Mouse (Mus musculus) small intestine, adult 2 months (tissue): ENCODE measurements around the gene Gm2564. TPM values are rescaled to one million over a fixed set of nuclear protein-coding genes. Genes with fewer than 3 reads are reported as not detected.
"Not testable (repeated sequence)": the region's sequence is repeated elsewhere in the genome, so short reads cannot be mapped to it uniquely, and the experiment has no call there.

Experiments used
- H3K27ac ChIP-seq: fragments of 200-500 bp; 2 replicates; pipeline ENCODE4 v1.5.1; 2012; ENCODE audit warnings: low read depth, low read length, control low read depth, inconsistent platforms; ENCODE audit not compliant: insufficient read depth
- H3K27me3 ChIP-seq: fragments of 200-500 bp; 2 replicates; pipeline ENCODE4 v1.6.1; 2012; ENCODE audit warnings: mild to moderate bottlenecking, moderate library complexity, low read length, inconsistent platforms; ENCODE audit not compliant: control insufficient read depth, insufficient read depth
- H3K36me3 ChIP-seq: fragments of 200-500 bp; 2 replicates; pipeline ENCODE4 v1.6.1; 2012; ENCODE audit warnings: mild to moderate bottlenecking, low read length, control low read depth, inconsistent platforms; ENCODE audit not compliant: control insufficient read depth, insufficient read depth
- H3K4me1 ChIP-seq: fragments of 200-500 bp; 2 replicates; pipeline ENCODE4 v1.6.1; 2012; ENCODE audit warnings: low read length, inconsistent platforms, mixed read lengths; ENCODE audit not compliant: control insufficient read depth, insufficient read depth, insufficient read length
- H3K4me3 ChIP-seq: fragments of 200-500 bp; 2 replicates; pipeline ENCODE4 v1.5.1; 2012; ENCODE audit warnings: low read depth, mild to moderate bottlenecking, control low read depth, inconsistent platforms, low read length, moderate library complexity
- WGBS: fragments of 180-500 bp; shearing (Covaris S2); methylation state at CpG from one replicate; pipeline ENCODE4 v1.1.7; 2018; 5-methylcytosine and 5-hydroxymethylcytosine counted together
- polyA plus RNA-seq: library from polyadenylated mRNA; depleted of rRNA; stranded (reverse); fragments of >200 nt; gene quantifications from 2 replicates; pipeline ENCODE4 v1.2.3, GENCODE M21; 2012; rRNA removed

Gm2564 gene
- 0.61 and 1.3 TPM in 2 replicates for polyA plus RNA-seq

GRCm38 (mm10) chr4:42629419-42629818, at the start of gene Gm2564:
TSS of gene Gm2564 (plus strand) at chr4:42629719.
- H3K27me3 ChIP-seq, H3K36me3 ChIP-seq, H3K4me1 ChIP-seq, H3K27ac ChIP-seq, H3K4me3 ChIP-seq: not testable (repeated sequence)
- WGBS: no CpG with 5 or more reads among the region's 8 CpGs

GRCm38 (mm10) chr4:42611895-42612294, 17.6 kb upstream of the Gm2564 start, which contains the start of gene Gm10591:
TSS of gene Gm10591 (plus strand) at chr4:42612195.
- no CpG with 5 or more reads among the region's 5 CpGs for WGBS
- not testable (repeated sequence) for H3K36me3 ChIP-seq, H3K4me1 ChIP-seq, H3K27ac ChIP-seq, H3K4me3 ChIP-seq, H3K27me3 ChIP-seq

GRCm38 (mm10) chr4:42654951-42655350, 25.4 kb downstream of the Gm2564 start, which contains the start of gene Ccl27b:
TSS of gene Ccl27b (plus strand) at chr4:42655251.
- H3K4me3 ChIP-seq, H3K27me3 ChIP-seq, H3K27ac ChIP-seq, H3K4me1 ChIP-seq, H3K36me3 ChIP-seq: not testable (repeated sequence)
- no CpG with 5 or more reads among the region's 9 CpGs for WGBS

GRCm38 (mm10) chr4:42661793-42662192, 32.3 kb downstream of the Gm2564 start, which contains the start of gene Il11ra2:
TSS of gene Il11ra2 (minus strand) at chr4:42661893.
- WGBS: no CpG with 5 or more reads among the region's 3 CpGs
- H3K4me1 ChIP-seq, H3K27ac ChIP-seq, H3K27me3 ChIP-seq, H3K36me3 ChIP-seq, H3K4me3 ChIP-seq: not testable (repeated sequence)

- WGBS: no CpG with 5 or more reads among the region's 4 CpGs
- not testable (repeated sequence) for H3K4me3 ChIP-seq, H3K4me1 ChIP-seq
Observed at GRCm38 (mm10) chr4:42675415-42675814, 45.9 kb downstream of the Gm2564 start.

GRCm38 (mm10) chr4:42679365-42679764, 49.8 kb downstream of the Gm2564 start:
- H3K27me3 ChIP-seq, H3K4me3 ChIP-seq, H3K36me3 ChIP-seq, H3K4me1 ChIP-seq, H3K27ac ChIP-seq: not testable (repeated sequence)
- no CpG with 5 or more reads among the region's 7 CpGs for WGBS

More at GRCm38 (mm10) chr4:42675415-42675814, 45.9 kb downstream of the Gm2564 start:
- H3K27me3 ChIP-seq, H3K36me3 ChIP-seq, H3K27ac ChIP-seq: not testable (repeated sequence)

GRCm38 (mm10) chr4:42680374-42681356, 51.1 kb downstream of the Gm2564 start:
- H3K4me3 ChIP-seq, H3K36me3 ChIP-seq, H3K27me3 ChIP-seq, H3K4me1 ChIP-seq, H3K27ac ChIP-seq: not testable (repeated sequence)
- no CpG with 5 or more reads among the region's 32 CpGs for WGBS

Other genes with a start within 250 kb of the Gm2564 start
- not detected in 2 replicates for gene Gm21586, start 190.3 kb upstream of the Gm2564 start, polyA plus RNA-seq
- not detected in 2 replicates for gene Gm2163, start 163.0 kb upstream of the Gm2564 start, polyA plus RNA-seq
- gene Fam205a2, start 101.5 kb upstream of the Gm2564 start, polyA plus RNA-seq: not detected in 2 replicates
- 0.57 TPM in 1 of 2 replicates, not detected in the other for gene Gm10591, start 17.5 kb upstream of the Gm2564 start, polyA plus RNA-seq
- gene Ccl27b, start 25.5 kb downstream of the Gm2564 start, polyA plus RNA-seq: not detected in 2 replicates
- not detected in 2 replicates for gene Il11ra2, start 32.2 kb downstream of the Gm2564 start, polyA plus RNA-seq
- gene 4930578G10Rik, start 105.8 kb downstream of the Gm2564 start, polyA plus RNA-seq: not detected in 2 replicates
- 6.3 and 7.7 TPM in 2 replicates for gene Ccl19, start 126.9 kb downstream of the Gm2564 start, polyA plus RNA-seq
- gene Ccl21a, start 144.3 kb downstream of the Gm2564 start, polyA plus RNA-seq: 31.7 and 33.1 TPM in 2 replicates
- gene Fam205a1, start 224.2 kb downstream of the Gm2564 start, polyA plus RNA-seq: not detected in 2 replicates
- not detected in 2 replicates for gene Gm12394, start 227.1 kb downstream of the Gm2564 start, polyA plus RNA-seq
- gene Fam205c, start 244.5 kb downstream of the Gm2564 start, polyA plus RNA-seq: not detected in 2 replicates